Mouse (Mus musculus): ENCODE data around the gene Pgghg.

DNA sequence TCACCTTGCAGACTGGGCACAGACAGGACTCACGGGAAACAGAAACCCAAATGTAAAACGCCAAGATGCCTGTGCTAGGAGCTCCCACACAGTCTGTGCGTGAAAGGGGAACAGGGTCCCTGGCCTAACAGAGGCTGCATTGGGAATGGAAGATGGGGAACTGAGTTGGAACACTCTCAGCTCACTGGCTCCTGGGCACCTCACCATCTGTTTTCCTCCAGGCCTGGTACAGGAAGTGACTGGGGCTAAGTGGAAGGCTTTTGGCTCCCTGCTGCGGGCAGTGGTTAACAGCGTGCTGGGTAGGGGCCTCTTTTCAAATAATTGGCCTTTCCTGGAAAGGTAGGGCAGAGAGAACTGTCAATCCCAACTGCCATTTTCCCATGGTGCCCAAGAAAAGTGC is 49.4 kb downstream of the Pgghg start:
- no peak for TF ChIP-seq POLR2A (IDR thresholded peaks at IDR 0.05; ENCODE audit: insufficient read length, low read depth)
- TF ChIP-seq MAX (IDR thresholded peaks at IDR 0.05; ENCODE audit: low read depth): no peak
- TF ChIP-seq MYOD1 (IDR thresholded peaks at IDR 0.05; ENCODE audit: control insufficient read depth in 1 of 3, insufficient read length in 2 of 3, low read depth in 2 of 3): no peak
